Mouse (Mus musculus) small intestine, adult 2 months (tissue): ENCODE measurements around the gene Cdk5.

ENCODE experiments used
- CTCF ChIP-seq: fragments of 200-500 bp; IDR thresholded peaks from 2 replicates; pipeline ENCODE4 v1.5.1; 2012; ENCODE audit warnings: low read depth, mild to moderate bottlenecking, control low read depth, inconsistent platforms, low read length, moderate library complexity, mixed read lengths; ENCODE audit not compliant: insufficient replicate concordance, insufficient read length; ENCODE audit errors: extremely low read depth
- POLR2A ChIP-seq: fragments of 200-500 bp; IDR thresholded peaks from 2 replicates; pipeline ENCODE4 v1.6.1; 2012; ENCODE audit warnings: low read depth, mild to moderate bottlenecking, control low read depth, inconsistent platforms, low read length, moderate library complexity

- TF ChIP-seq CTCF (no peak), POLR2A (no peak)
These were observed 18.7 kb upstream of the Cdk5 start for GRCm38 (mm10) chr5:24442029-24442428.
